Mouse (Mus musculus) cortical plate, adult 2 months (tissue): Measurements from ENCODE around the gene Pip5kl1. TPM values are rescaled to one million over a fixed set of nuclear protein-coding genes. Genes with fewer than 3 reads are reported as not detected.

Source experiments
- H3K27ac ChIP-seq: fragments of 200-500 bp; 2 replicates; pipeline ENCODE4 v1.5.1; 2012; ENCODE audit warnings: low read length, control low read depth, inconsistent platforms; ENCODE audit not compliant: insufficient read depth
- H3K4me1 ChIP-seq: fragments of 200-500 bp; 2 replicates; pipeline ENCODE4 v1.6.1; 2011; ENCODE audit warnings: low read length; ENCODE audit not compliant: control insufficient read depth, insufficient read depth
- H3K4me3 ChIP-seq: fragments of 200-500 bp; 2 replicates; pipeline ENCODE4 v1.5.1; 2011; ENCODE audit warnings: mild to moderate bottlenecking, low read length, control low read depth; ENCODE audit not compliant: insufficient read depth
- CTCF ChIP-seq: fragments of 200-500 bp; IDR thresholded peaks from 2 replicates; pipeline ENCODE4 v1.5.1; 2011; ENCODE audit warnings: mild to moderate bottlenecking, control low read depth, low read length; ENCODE audit not compliant: insufficient read depth; ENCODE audit errors: extremely low read depth
- POLR2A ChIP-seq: fragments of 200-500 bp; IDR thresholded peaks from 2 replicates; pipeline ENCODE4 v1.6.1; 2011; ENCODE audit warnings: mild to moderate bottlenecking, low read length, control low read depth; ENCODE audit not compliant: insufficient read depth; ENCODE audit errors: extremely low read depth
- polyA plus RNA-seq: library from polyadenylated mRNA; depleted of rRNA; stranded (reverse); fragments of >200 nt; gene quantifications from 2 replicates; pipeline ENCODE4 v1.2.3, GENCODE M21; 2012

Pip5kl1 gene
- polyA plus RNA-seq, 1 experiment = 31.3 TPM

DNA sequence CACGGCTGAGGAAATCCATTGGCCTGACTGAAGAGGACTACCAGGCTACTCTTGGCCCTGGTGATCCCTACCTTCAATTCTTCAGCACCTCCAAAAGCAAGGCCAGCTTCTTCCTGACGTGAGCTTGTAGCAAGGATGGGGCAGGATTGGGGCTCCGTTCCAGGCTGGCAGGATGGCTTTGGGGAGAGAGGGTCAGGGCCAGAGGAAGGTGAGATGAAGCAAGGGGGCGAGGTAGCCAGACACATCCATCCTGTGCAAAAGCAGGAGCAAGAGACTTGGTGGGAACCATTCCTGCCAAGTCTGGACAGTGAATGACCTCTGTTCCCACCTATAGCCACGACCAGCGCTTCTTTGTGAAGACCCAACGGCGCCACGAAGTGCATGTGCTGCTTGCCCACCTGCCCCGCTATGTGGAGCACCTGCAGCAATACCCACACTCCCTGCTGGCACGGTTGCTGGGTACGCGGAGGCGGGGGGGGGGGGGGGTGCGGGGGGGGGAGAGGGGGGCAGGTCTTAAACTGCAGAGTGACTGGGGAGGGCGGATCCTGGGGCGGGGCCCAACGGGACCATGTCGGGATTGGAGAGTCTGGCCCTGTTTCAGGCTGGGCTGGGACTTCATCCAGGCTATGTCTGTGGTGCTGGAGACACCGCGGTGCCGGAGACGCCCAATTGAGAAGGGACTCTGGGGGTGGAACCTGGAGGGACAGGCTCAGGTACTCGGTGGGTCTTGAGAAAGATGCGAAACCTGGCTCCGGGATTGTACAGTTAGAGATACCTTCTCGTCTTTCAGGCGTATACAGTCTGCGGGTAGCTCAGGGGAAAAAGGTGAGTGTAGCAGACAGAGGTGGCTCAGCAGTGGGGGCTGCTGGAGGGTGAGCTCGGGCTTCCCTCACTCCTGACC, 3.8 kb downstream of the Pip5kl1 start:
- TF ChIP-seq CTCF = no peak
- TF ChIP-seq POLR2A = 0 out of 2 replicates have a peak, but pooled peaks have one; percentile 6
- Histone ChIP-seq H3K4me1 (peaks cover 5% of the 10 kb centered on the region; the same call in 1 of the 2 replicates), H3K4me3 (no peak overlapping the region), H3K27ac (no peak overlapping the region)

GRCm38 (mm10) chr2:32581450-32582095, 7.0 kb downstream of the Pip5kl1 start:
- Histone ChIP-seq H3K4me3 (peak overlapping the region; percentile 1; the same call in 1 of the 2 replicates), H3K4me1 (0 out of 2 replicates have a peak, but pooled peaks cover 2% of the 10 kb centered on the region), H3K27ac (no peak overlapping the region)
- no peak for TF ChIP-seq CTCF
- no peak for TF ChIP-seq POLR2A

- peak; percentile 97 for TF ChIP-seq CTCF
- TF ChIP-seq POLR2A = no peak
- Histone ChIP-seq H3K4me3 (0 out of 2 replicates have a peak overlapping the region, but pooled peaks have one; percentile 4), H3K27ac (no peak overlapping the region), H3K4me1 (0 out of 2 replicates have a peak, but pooled peaks cover 1% of the 10 kb centered on the region)
Measured at GRCm38 (mm10) chr2:32582830-32583799, 8.5 kb downstream of the Pip5kl1 start.

DNA sequence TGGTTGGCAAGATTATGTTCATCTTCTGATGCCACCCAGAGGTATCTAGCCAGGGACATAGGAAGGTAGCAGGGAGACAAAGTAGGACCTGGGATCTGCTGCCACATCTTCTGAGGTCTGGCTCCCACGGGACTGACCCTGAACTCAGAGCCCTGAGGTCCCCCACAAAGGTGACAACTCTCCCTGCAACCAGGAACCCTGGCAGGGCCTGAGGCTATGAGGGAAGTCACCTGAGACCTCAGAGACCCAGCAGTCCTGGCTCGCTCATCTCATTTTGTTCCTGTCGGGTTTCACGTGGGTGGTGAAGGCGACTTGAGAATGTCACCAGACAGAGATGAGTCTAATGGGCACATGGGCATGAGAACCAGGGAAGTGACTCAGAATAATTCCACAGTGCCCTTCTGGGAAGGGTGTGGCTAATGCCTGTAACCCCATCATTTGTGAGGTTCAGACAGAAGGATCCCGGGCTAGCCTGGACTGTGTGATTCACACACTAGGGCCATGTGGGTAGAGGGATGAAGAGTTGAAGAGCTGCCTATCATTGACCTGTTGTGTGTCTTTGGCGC, 10.6 kb downstream of the Pip5kl1 start:
- H3K27ac ChIP-seq = no peak overlapping the region
- peaks cover 10% of the 10 kb centered on the region for H3K4me1 ChIP-seq
- no peak overlapping the region for H3K4me3 ChIP-seq
- TF ChIP-seq POLR2A = no peak
- TF ChIP-seq CTCF = no peak

DNA sequence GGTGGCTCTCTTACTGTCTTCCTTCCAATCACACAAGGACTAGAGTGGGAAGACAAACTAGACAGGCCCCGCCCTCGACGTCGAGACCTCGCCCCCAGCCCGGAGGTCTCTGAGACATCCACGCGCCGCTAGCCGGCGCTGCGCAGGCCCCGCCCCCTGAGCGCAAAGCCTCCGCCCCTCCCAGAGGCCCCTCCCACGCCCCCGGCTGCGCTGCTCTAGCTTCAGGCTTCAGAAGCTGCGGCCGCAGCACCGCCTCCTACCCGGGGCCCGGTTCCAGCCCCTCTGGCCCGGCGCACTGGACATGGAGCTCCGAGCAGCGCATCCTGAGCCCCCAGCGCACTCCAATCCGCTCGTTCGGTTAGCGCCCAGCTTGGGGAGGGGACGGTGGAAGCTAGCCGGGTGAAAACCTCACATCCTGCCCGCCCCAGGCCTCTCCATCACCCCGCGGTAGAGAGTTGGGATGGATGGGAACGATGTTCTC, 12.3 kb downstream of the Pip5kl1 start, which contains the start of gene St6galnac4:
TSS of gene St6galnac4 (plus strand) at position 225 of the 481 bp plus-strand sequence.
- Histone ChIP-seq H3K4me1 (peaks cover 10% of the 10 kb centered on the region), H3K4me3 (peak within 1 kb of the TSS; percentile 98), H3K27ac (peak within 1 kb of the TSS; percentile 43)
- 0 out of 2 replicates have a peak, but pooled peaks have one; percentile 55 for TF ChIP-seq POLR2A
- 0 out of 2 replicates have a peak, but pooled peaks have one; percentile 12 for TF ChIP-seq CTCF

- Histone ChIP-seq H3K27ac (no peak overlapping the region; the same call in 1 of the 2 replicates), H3K4me1 (peaks cover 10% of the 10 kb centered on the region), H3K4me3 (peak overlapping the region; percentile 98)
- TF ChIP-seq POLR2A = no peak
- no peak for TF ChIP-seq CTCF
Measured at GRCm38 (mm10) chr2:32587731-32588321, 13.2 kb downstream of the Pip5kl1 start.

GRCm38 (mm10) chr2:32589213-32589795, 14.7 kb downstream of the Pip5kl1 start:
- peak overlapping the region; percentile 98 for H3K4me3 ChIP-seq
- TF ChIP-seq POLR2A = no peak
- H3K4me1 ChIP-seq = peaks cover 10% of the 10 kb centered on the region
- no peak overlapping the region for H3K27ac ChIP-seq

GRCm38 (mm10) chr2:32590224-32590623, 15.6 kb downstream of the Pip5kl1 start:
- Histone ChIP-seq H3K4me3 (no peak overlapping the region), H3K4me1 (peaks cover 10% of the 10 kb centered on the region), H3K27ac (no peak overlapping the region)
- TF ChIP-seq CTCF = no peak
- no peak for TF ChIP-seq POLR2A

DNA sequence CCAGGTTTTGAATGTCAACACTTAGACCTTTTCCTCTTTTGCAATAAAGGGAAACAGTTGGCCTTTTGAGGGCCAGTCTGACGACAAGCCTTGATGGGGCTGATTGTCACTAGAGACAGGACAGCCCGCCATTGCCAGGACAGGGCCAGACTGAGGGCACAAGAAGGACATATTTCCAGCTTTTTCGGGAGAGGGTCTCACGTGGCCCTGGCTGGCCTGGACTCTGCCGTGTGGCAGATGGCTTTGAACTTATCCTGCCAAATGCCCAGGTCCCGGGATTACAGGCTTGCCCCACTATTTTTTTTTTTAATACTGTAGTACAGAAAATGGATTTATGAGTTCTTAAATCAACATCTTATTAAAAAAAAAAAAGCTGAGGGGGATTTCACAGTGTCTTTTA, 16.7 kb downstream of the Pip5kl1 start:
- TF ChIP-seq POLR2A = no peak
- no peak for TF ChIP-seq CTCF
- H3K4me1 ChIP-seq = peaks cover 10% of the 10 kb centered on the region
- no peak overlapping the region for H3K27ac ChIP-seq
- no peak overlapping the region for H3K4me3 ChIP-seq
